Mouse (Mus musculus) midbrain, postnatal 0 days (tissue): ENCODE measurements at regions not wholly inside any gene's neighbourhood (a gene's known extent, or its start where the extent isn't known, plus 50 kb on each side); places are given as distances from the start of the nearest gene placed in this dataset.

Experiments used
- ATAC-seq: fragments of 200-750 bp; cut with Nextera tagmentation; 2 replicates; pipeline ENCODE4 v1.8.0; 2017; ENCODE audit warnings: moderate number of reproducible peaks, mild to moderate bottlenecking, moderate TSS enrichment, moderate library complexity; ENCODE audit not compliant: low FRiP score
- DNase-seq: peaks from one replicate; pipeline ENCODE4 v3.0.0-alpha.2; 2015; ENCODE audit warnings: low spot score
- H3K27ac ChIP-seq: fragments of 300-500 bp; sonication (generic); 2 replicates; pipeline ENCODE4 v1.5.1; 2014; ENCODE audit warnings: low read depth, mild to moderate bottlenecking, low read length, mixed read lengths
- H3K27me3 ChIP-seq: fragments of 300-500 bp; sonication (generic); 2 replicates; pipeline ENCODE4 v1.6.1; 2014; ENCODE audit warnings: low read length, control low read depth, mixed read lengths; ENCODE audit not compliant: insufficient read depth
- H3K36me3 ChIP-seq: fragments of 300-500 bp; sonication (generic); 2 replicates; pipeline ENCODE4 v1.6.1; 2014; ENCODE audit warnings: low read length, control low read depth, mixed read lengths; ENCODE audit not compliant: insufficient read depth
- H3K4me1 ChIP-seq: fragments of 300-500 bp; sonication (generic); 2 replicates; pipeline ENCODE4 v1.6.1; 2014; ENCODE audit warnings: mild to moderate bottlenecking, control low read depth, antibody characterized with exemption, low read length, mixed read lengths; ENCODE audit not compliant: insufficient read depth
- H3K4me2 ChIP-seq: fragments of 300-500 bp; sonication (generic); 2 replicates; pipeline ENCODE4 v1.6.1; 2014; ENCODE audit warnings: low read depth, mild to moderate bottlenecking, low read length, mixed read lengths; ENCODE audit not compliant: poor library complexity, severe bottlenecking
- H3K4me3 ChIP-seq: fragments of 300-500 bp; sonication (generic); 2 replicates; pipeline ENCODE4 v1.5.1; 2014; ENCODE audit warnings: low read depth, mild to moderate bottlenecking, low read length, moderate library complexity
- H3K9ac ChIP-seq: fragments of 300-500 bp; sonication (generic); replicated peaks from 2 replicates; pipeline ENCODE4 v1.6.1; 2014; ENCODE audit warnings: mild to moderate bottlenecking, low read length, moderate library complexity, mixed read lengths; ENCODE audit not compliant: poor library complexity, severe bottlenecking
- H3K9me3 ChIP-seq: fragments of 300-500 bp; sonication (generic); 2 replicates; pipeline ENCODE4 v1.6.1; 2016; ENCODE audit warnings: low read length, control low read depth
- CTCF ChIP-seq: IDR thresholded peaks from 2 replicates; pipeline ENCODE4 v1.5.1; 2016; ENCODE audit warnings: antibody characterized with exemption, mild to moderate bottlenecking
- WGBS: fragments of 180-500 bp; shearing (Covaris S2); extraction: QIAGEN DNeasy Blood & Tissue Kit; methylation state at CpG from one replicate; pipeline ENCODE4 v1.1.7; 2014; 5-methylcytosine and 5-hydroxymethylcytosine counted together

DNA sequence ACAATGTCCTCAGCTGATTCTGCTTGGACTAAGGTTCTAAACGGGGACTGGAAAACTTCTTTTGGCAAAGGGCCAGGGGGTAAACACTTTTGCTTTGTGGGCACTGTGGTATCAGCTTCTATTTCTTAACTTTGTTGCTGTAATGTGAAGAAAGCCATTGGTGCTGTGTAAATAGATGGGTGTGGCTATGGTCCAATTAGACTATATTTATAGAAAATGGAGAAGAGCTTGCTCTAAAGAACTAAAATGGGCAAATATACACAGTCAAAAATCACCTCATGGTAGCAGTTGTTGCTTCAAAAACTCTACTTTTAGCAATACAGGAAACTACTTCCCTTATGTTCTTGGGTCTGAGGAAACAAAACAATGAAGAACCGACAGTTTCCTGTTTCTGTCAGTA, 84.1 kb downstream of the Tnfaip3 start:
- Histone ChIP-seq H3K9ac (no peak overlapping the region), H3K4me1 (no peaks in the 10 kb centered on the region), H3K36me3 (no peaks in the 10 kb centered on the region), H3K4me2 (no peak overlapping the region), H3K4me3 (no peak overlapping the region), H3K9me3 (no peaks in the 10 kb centered on the region), H3K27me3 (no peaks in the 10 kb centered on the region), H3K27ac (no peak overlapping the region)
- ATAC-seq, result no peak
- WGBS, result 54% methylated on average over 2 of the region's 2 CpGs
- TF ChIP-seq CTCF, result no peak
- no peak for DNase-seq

DNA sequence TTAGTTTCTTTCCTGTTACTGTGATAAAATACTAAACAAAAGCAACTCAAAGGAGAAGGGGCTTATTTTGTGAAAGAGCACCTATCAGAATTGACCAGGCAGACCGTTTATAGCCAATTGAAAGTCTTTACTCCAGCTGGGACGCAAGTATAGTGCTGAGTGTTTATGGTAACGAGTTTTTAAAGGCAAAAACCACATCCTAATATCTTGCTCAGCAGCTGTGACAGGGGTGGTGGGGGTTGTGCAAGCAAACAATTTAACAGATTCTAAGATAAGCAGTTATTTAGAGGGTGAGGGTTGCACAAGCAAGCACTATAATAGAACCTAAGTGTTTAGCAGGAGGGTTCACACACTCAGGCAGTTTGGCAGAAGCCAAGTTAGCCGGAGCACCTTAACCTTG, 74.0 kb downstream of the Tnfaip3 start:
- Histone ChIP-seq H3K4me3 (no peak overlapping the region), H3K27me3 (no peaks in the 10 kb centered on the region), H3K36me3 (no peaks in the 10 kb centered on the region), H3K9me3 (no peaks in the 10 kb centered on the region), H3K9ac (no peak overlapping the region), H3K27ac (no peak overlapping the region), H3K4me1 (no peaks in the 10 kb centered on the region), H3K4me2 (no peak overlapping the region)
- ATAC-seq (no peak), DNase-seq (no peak)
- 70% methylated on average over 4 of the region's 4 CpGs for WGBS
- TF ChIP-seq CTCF, result no peak

DNA sequence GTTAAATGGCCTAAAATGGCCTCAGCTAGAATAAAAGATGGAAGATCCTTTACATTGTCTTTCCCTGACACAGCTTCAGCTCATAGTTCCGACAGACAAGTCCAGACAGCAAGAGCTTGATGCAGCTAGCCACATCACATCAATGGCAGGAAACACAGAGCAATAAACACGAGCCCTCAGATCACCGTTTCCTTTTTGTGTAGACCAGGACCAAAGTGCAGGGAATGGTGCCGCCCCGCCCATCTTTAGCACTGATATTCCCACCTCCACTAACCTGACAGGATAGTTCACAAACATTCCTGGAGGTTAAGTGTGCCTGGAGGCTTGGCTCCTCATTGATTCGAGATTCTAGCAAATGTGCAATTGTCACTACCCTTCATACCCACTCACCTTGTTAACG, 73.5 kb downstream of the Tnfaip3 start:
- 81% methylated on average over 7 of the region's 7 CpGs for WGBS
- H3K4me2 ChIP-seq, result no peak overlapping the region
- DNase-seq, result no peak
- H3K4me1 ChIP-seq, result no peaks in the 10 kb centered on the region
- no peaks in the 10 kb centered on the region for H3K36me3 ChIP-seq
- no peaks in the 10 kb centered on the region for H3K27me3 ChIP-seq
- no peak for ATAC-seq
- no peak for TF ChIP-seq CTCF
- H3K4me3 ChIP-seq, result no peak overlapping the region
- no peak overlapping the region for H3K27ac ChIP-seq
- no peak overlapping the region for H3K9ac ChIP-seq
- no peaks in the 10 kb centered on the region for H3K9me3 ChIP-seq

DNA sequence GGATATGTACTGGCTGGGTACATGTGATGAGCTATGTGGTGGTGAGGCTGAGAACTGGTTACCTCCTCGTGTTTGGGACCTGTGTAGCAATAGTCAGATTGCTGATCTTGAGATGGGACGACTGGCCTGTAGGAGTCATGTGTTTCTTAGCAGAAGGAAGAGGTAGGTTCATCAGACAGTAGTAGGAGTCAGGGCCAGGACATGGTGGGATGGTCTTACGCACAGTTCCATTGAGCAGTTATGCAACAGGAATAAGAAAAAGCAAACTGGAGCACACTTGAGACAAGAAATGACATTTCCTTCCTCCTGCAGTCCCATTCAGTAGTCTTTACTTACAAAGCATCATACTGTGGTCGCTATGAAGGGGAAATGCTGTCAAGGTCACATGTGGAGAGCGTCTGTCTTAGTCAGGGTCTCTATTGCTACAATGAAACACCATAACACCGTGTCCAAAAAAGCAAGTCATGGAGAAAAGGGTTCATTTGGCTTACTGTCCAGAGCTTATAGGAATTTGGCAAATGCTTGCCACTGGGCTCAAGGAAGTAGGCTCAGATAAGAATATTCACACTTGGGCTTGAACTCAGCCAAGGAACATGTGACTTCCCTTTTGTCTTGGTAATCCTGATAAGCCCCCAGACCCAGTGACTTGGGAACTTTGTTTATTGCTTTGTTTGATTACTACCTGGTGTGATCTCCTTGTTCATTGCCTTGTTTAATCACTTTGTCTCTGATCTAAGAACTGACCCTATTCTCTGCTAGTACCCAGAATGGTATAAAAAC, 72.0 kb downstream of the Tnfaip3 start:
- H3K9me3 ChIP-seq, result no peaks in the 10 kb centered on the region
- H3K36me3 ChIP-seq, result no peaks in the 10 kb centered on the region
- no peak overlapping the region for H3K4me2 ChIP-seq
- H3K27me3 ChIP-seq, result no peaks in the 10 kb centered on the region
- 82% methylated on average over 6 of the region's 6 CpGs for WGBS
- no peak overlapping the region for H3K4me3 ChIP-seq
- TF ChIP-seq CTCF, result no peak
- no peak overlapping the region for H3K9ac ChIP-seq
- ATAC-seq (no peak), DNase-seq (no peak)
- H3K4me1 ChIP-seq, result no peaks in the 10 kb centered on the region
- no peak overlapping the region for H3K27ac ChIP-seq

DNA sequence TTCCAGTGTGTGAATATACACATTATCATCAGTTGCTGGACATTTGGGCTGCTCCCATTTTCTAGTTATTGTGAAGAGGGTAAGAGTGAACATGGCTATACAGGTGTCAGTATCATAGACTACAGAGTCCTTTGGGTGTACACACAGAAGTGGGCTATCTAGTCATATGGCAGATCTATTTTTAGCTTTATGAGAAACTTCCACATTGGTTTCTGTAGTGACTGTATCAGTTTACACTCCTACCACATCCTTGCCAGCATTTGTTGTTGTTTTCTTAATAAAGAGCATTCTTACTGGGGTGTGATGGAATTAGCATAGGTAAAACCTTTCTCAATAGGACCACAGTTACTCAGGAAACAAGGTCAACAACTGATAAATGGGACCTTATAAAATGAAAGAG, 68.7 kb downstream of the Tnfaip3 start:
- H3K9ac ChIP-seq, result no peak overlapping the region
- no peak overlapping the region for H3K27ac ChIP-seq
- H3K9me3 ChIP-seq, result no peaks in the 10 kb centered on the region
- H3K4me3 ChIP-seq, result no peak overlapping the region
- H3K27me3 ChIP-seq, result no peaks in the 10 kb centered on the region
- no peak for ATAC-seq
- H3K4me2 ChIP-seq, result no peak overlapping the region
- TF ChIP-seq CTCF, result no peak
- no peaks in the 10 kb centered on the region for H3K36me3 ChIP-seq
- no peaks in the 10 kb centered on the region for H3K4me1 ChIP-seq
- DNase-seq, result no peak
